Mouse (Mus musculus) G1E (cell line): Measurements from ENCODE around the gene Dctn3.

Experiments used
- CTCF ChIP-seq: IDR thresholded peaks from 2 replicates; pipeline ENCODE4 v1.5.1; 2012; ENCODE audit warnings: low read depth, low read length, inconsistent platforms, mixed read lengths
- GATA2 ChIP-seq: IDR thresholded peaks from 2 replicates; pipeline ENCODE4 v1.6.1; 2012; ENCODE audit warnings: low read depth, low read length, inconsistent platforms, borderline replicate concordance
- TAL1 ChIP-seq: conservative IDR thresholded peaks from 2 replicates; pipeline ENCODE4 v1.6.1; 2012; ENCODE audit warnings: low read depth, low read length, inconsistent platforms, mixed read lengths

GRCm38 (mm10) chr4:41739260-41739659, 16.3 kb upstream of the Dctn3 start:
- no peak for TF ChIP-seq TAL1
- TF ChIP-seq GATA2, result no peak
- no peak for TF ChIP-seq CTCF
